8 mouse cellular contexts compared by ENCODE assay signal in the genomic region with DNA sequence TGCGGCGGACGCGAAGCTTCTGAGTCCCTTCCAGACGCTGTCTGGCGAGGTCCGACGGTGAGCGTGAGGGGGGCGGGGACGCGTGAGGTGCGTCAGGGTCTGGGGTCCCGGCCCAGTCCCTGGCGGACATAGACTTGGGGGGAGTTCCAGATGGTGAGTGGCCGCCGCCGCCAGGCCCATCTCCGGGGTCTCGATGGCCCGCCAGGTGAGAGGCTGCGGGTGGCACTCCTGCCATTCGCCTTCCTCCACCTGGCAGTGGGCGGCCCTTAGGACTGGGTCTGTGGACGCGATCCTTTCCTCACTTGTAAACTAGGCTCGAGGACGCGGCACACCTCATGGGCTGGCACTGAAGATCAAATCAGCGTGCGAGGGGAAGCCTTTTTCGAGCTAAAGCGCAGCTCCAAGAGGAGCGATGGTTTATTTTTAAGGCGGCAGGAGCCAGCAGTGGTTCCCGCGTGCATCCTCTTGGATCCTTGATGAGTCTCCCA. TPM values are rescaled to one million over a fixed set of nuclear protein-coding genes. Genes with fewer than 3 reads are reported as not detected.
A peak's percentile ranks its signal among the peaks of the same experiment; 100 is the strongest.
DNase-seq lines count a peak whose midpoint lies in the region; ATAC-seq and TF ChIP-seq lines count a peak whose summit lies in the region.

No protein-coding gene starts in this region.

- no peak for TF ChIP-seq POLR2A in testis, adult 2 months (IDR thresholded peaks at IDR 0.05; ENCODE audit: control insufficient read depth, low read depth, low read length)

- no peak for DNase-seq in cerebellum, adult 11 months
- no peak for DNase-seq in testis, postnatal 14 days (ENCODE audit: low spot score)
- peak; percentile 46 for DNase-seq in forelimb bud, embryonic 11.5 days (ENCODE audit: low read depth, low spot score)
- peak; percentile 53 to 73 for DNase-seq in kidney, postnatal 36 days
- DNase-seq in adrenal gland, adult (ENCODE audit: inconsistent age in 2 of 2, low spot score in 1 of 2): no peak

- H3K27me3 ChIP-seq in testis, adult 2 months (ENCODE audit: control insufficient read depth, insufficient read depth, low read length): no peaks in the 10 kb centered on the region

- H3K36me3 ChIP-seq in testis, adult 2 months (ENCODE audit: control insufficient read depth, insufficient read depth, low read length): no peaks in the 10 kb centered on the region

- ATAC-seq in cerebellum, adult (ENCODE audit: insufficient number of reproducible peaks, low FRiP score, low TSS enrichment): peak; percentile 59; the same call in 1 of the 2 replicates
- ATAC-seq in megakaryocyte progenitor cell, adult 5-6 weeks (replicated peaks; ENCODE audit: poor library complexity): peak; percentile 58

- peak overlapping the region; percentile 99 for H3K4me3 ChIP-seq in testis, adult 2 months (ENCODE audit: control insufficient read depth, low read depth, low read length)

- peak overlapping the region; percentile 91 for H3K27ac ChIP-seq in testis, adult 2 months (ENCODE audit: control insufficient read depth, insufficient read depth, low read depth, low read length)

- H3K4me1 ChIP-seq in testis, adult 2 months (ENCODE audit: control insufficient read depth, insufficient read depth, low read length): peaks cover 10% of the 10 kb centered on the region

- TF ChIP-seq CTCF in testis, adult 2 months (IDR thresholded peaks at IDR 0.05; ENCODE audit: control insufficient read depth, insufficient read depth, insufficient replicate concordance, low read depth, low read length): no peak

RNA-seq across cellular contexts. Expression of gene Lmbrd2, which starts 0.4 kb away (rescaled TPM):
- 15.7 and 23.8 TPM in 2 replicates for polyA plus RNA-seq in testis, adult 2 months (2012; rRNA removed)
- 10.0 and 11.6 TPM in 2 replicates for total RNA-seq in megakaryocyte progenitor cell, adult 5-6 weeks (2015)
- total RNA-seq in megakaryocyte progenitor cell, adult 5-6 weeks (2017): 4.5 and 9.6 TPM in 2 replicates

RNA-seq across cellular contexts. Expression of gene Skp2, which starts 14.5 kb away (rescaled TPM):
- polyA plus RNA-seq in testis, adult 2 months (2012; rRNA removed): 142 and 149 TPM in 2 replicates
- total RNA-seq in megakaryocyte progenitor cell, adult 5-6 weeks (2015): 21.6 and 24.4 TPM in 2 replicates
- 23.1 and 23.3 TPM in 2 replicates for total RNA-seq in megakaryocyte progenitor cell, adult 5-6 weeks (2017)

Comparison
In these comparisons a context has a peak if more than half of its experiments do, and no peak if none do; other contexts are left out.
1. DNase-seq: peak in forelimb bud, embryonic 11.5 days (single experiment) and kidney, postnatal 36 days (2 of 2); none in cerebellum, adult 11 months (single experiment), testis, postnatal 14 days (single experiment) and adrenal gland, adult (0 of 2).